Comparison of ENCODE assay signal across 22 mouse cellular contexts in the genomic region with DNA sequence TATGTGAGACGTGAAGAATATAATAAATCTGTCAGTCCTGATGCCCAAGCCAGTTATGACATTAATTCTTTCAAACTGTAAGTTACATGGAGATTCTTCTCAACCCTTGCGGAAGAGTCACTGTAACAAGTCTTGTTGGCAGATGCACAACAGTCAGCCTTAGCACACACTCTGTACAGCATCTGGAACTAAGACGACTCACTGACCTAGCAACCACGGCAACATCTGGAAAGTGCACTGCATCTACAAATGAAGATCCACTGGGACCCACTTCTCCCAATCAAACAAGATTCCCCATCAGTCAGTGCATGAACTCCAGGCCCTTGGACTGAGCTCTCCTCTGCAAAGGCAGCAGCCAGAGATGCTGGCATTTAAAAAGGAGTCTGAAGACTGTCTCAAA.
DNase-seq lines count a peak whose midpoint lies in the region; ATAC-seq lines count a peak whose summit lies in the region.
"Had no signal": no experiment of that assay in that cellular context is flagged by ENCODE, and none has a peak within 500 bp of the region (broad histone marks: within the 10 kb centered on the region; RNA-seq: fewer than 3 reads in every experiment).

No protein-coding gene starts in this region.

- no peak overlapping the region for H3K4me3 ChIP-seq in limb, embryonic 13.5 days
- no peak overlapping the region for H3K4me3 ChIP-seq in limb, embryonic 10.5 days
- no peak overlapping the region for H3K4me3 ChIP-seq in embryonic facial prominence, embryonic 15.5 days (replicated peaks)
- no peak overlapping the region for H3K4me3 ChIP-seq in hindbrain, embryonic 13.5 days
- no peak overlapping the region for H3K4me3 ChIP-seq in liver, embryonic 12.5 days
- H3K4me3 ChIP-seq: embryonic facial prominence, embryonic 12.5 days; erythroblast, embryonic 14.5 days; forebrain, embryonic 10.5 days; heart, embryonic 12.5 days; intestine, embryonic 15.5 days had no signal

- 63% methylated on average over 4 of the region's 4 CpGs for WGBS in limb, embryonic 13.5 days
- WGBS in limb, embryonic 10.5 days = 89% methylated on average over 4 of the region's 4 CpGs
- 34% methylated on average over 4 of the region's 4 CpGs for WGBS in embryonic facial prominence, embryonic 15.5 days
- WGBS in hindbrain, embryonic 13.5 days = 84% methylated on average over 4 of the region's 4 CpGs
- WGBS in liver, embryonic 12.5 days (ENCODE audit: insufficient replicate concordance) = 71% methylated on average over 4 of the region's 4 CpGs

- no peak overlapping the region for H3K27ac ChIP-seq in limb, embryonic 13.5 days
- no peak overlapping the region for H3K27ac ChIP-seq in limb, embryonic 10.5 days
- H3K27ac ChIP-seq in embryonic facial prominence, embryonic 15.5 days (replicated peaks) = peak overlapping the region; percentile 36
- no peak overlapping the region for H3K27ac ChIP-seq in hindbrain, embryonic 13.5 days
- no peak overlapping the region for H3K27ac ChIP-seq in liver, embryonic 12.5 days
- H3K27ac ChIP-seq: embryonic facial prominence, embryonic 12.5 days; forebrain, embryonic 10.5 days; hindbrain, embryonic 14.5 days; intestine, embryonic 15.5 days had no signal

- no peaks in the 10 kb centered on the region for H3K27me3 ChIP-seq in limb, embryonic 13.5 days
- H3K27me3 ChIP-seq in limb, embryonic 10.5 days (ENCODE audit: low read depth, poor library complexity, severe bottlenecking) = no peaks in the 10 kb centered on the region
- no peaks in the 10 kb centered on the region for H3K27me3 ChIP-seq in embryonic facial prominence, embryonic 15.5 days
- H3K27me3 ChIP-seq in hindbrain, embryonic 13.5 days = no peaks in the 10 kb centered on the region
- no peaks in the 10 kb centered on the region for H3K27me3 ChIP-seq in liver, embryonic 12.5 days (replicated peaks)
- H3K27me3 ChIP-seq: embryonic facial prominence, embryonic 12.5 days; heart, embryonic 12.5 days; intestine, embryonic 15.5 days had no signal

- no peak for DNase-seq in limb, embryonic 10.5 days (ENCODE audit: low spot score)
- DNase-seq in gastrocnemius, postnatal 25 days = peak; percentile 48
- DNase-seq in skeletal muscle tissue, adult 2 months (ENCODE audit: low read depth, low spot score) = peak; percentile 49
- DNase-seq in left cerebral cortex, postnatal 10 days (ENCODE audit: extremely low spot score in 1 of 2, low spot score in 2 of 2) = no peak
- DNase-seq: adrenal gland, adult 8-10 months; adrenal gland, postnatal 36 days; B cell, adult 2 months; cerebellum, adult 2 months; cerebellum, postnatal 10 days had no signal

- no peaks in the 10 kb centered on the region for H3K9me3 ChIP-seq in limb, embryonic 13.5 days
- no peaks in the 10 kb centered on the region for H3K9me3 ChIP-seq in limb, embryonic 10.5 days (replicated peaks)
- H3K9me3 ChIP-seq in embryonic facial prominence, embryonic 15.5 days (replicated peaks) = no peaks in the 10 kb centered on the region
- no peaks in the 10 kb centered on the region for H3K9me3 ChIP-seq in hindbrain, embryonic 13.5 days
- H3K9me3 ChIP-seq in liver, embryonic 12.5 days (replicated peaks) = no peaks in the 10 kb centered on the region
- H3K9me3 ChIP-seq: embryonic facial prominence, embryonic 12.5 days; forebrain, embryonic 10.5 days; G1E; heart, embryonic 12.5 days; intestine, embryonic 15.5 days had no signal

- no peak overlapping the region for H3K4me2 ChIP-seq in limb, embryonic 13.5 days (replicated peaks)
- H3K4me2 ChIP-seq in embryonic facial prominence, embryonic 15.5 days (replicated peaks) = no peak overlapping the region
- H3K4me2 ChIP-seq in hindbrain, embryonic 13.5 days = no peak overlapping the region
- no peak overlapping the region for H3K4me2 ChIP-seq in liver, embryonic 12.5 days
- H3K4me2 ChIP-seq: embryonic facial prominence, embryonic 12.5 days; heart, embryonic 12.5 days; hindbrain, embryonic 14.5 days; intestine, embryonic 15.5 days had no signal

- ATAC-seq in limb, embryonic 13.5 days (ENCODE audit: low FRiP score, low read depth) = peak; percentile 72; the same call in 1 of the 2 replicates
- peak; percentile 60; the same call in 1 of the 2 replicates for ATAC-seq in embryonic facial prominence, embryonic 15.5 days (ENCODE audit: insufficient number of reproducible peaks, low FRiP score, low TSS enrichment, low read depth)
- no peak for ATAC-seq in hindbrain, embryonic 13.5 days (ENCODE audit: low FRiP score)
- ATAC-seq in liver, embryonic 12.5 days = no peak
- ATAC-seq: CD4-positive, CD25-positive, alpha-beta regulatory T cell, adult 4 months; forebrain, embryonic 14.5 days; intestine, embryonic 15.5 days had no signal

- H3K36me3 ChIP-seq in limb, embryonic 13.5 days = no peaks in the 10 kb centered on the region
- H3K36me3 ChIP-seq in limb, embryonic 10.5 days = no peaks in the 10 kb centered on the region
- no peaks in the 10 kb centered on the region for H3K36me3 ChIP-seq in embryonic facial prominence, embryonic 15.5 days
- H3K36me3 ChIP-seq in hindbrain, embryonic 13.5 days = no peaks in the 10 kb centered on the region
- no peaks in the 10 kb centered on the region for H3K36me3 ChIP-seq in liver, embryonic 12.5 days
- H3K36me3 ChIP-seq: embryonic facial prominence, embryonic 12.5 days; forebrain, embryonic 10.5 days; G1E; heart, embryonic 12.5 days; intestine, embryonic 15.5 days had no signal

- intact Hi-C loops in left cerebral cortex, postnatal 10 days (cut with DNase I) = no loop called here

- no peaks in the 10 kb centered on the region for H3K4me1 ChIP-seq in limb, embryonic 13.5 days
- no peaks in the 10 kb centered on the region for H3K4me1 ChIP-seq in limb, embryonic 10.5 days
- H3K4me1 ChIP-seq in embryonic facial prominence, embryonic 15.5 days = no peaks in the 10 kb centered on the region; the same call in 1 of the 2 replicates
- H3K4me1 ChIP-seq in hindbrain, embryonic 13.5 days (replicated peaks) = no peaks in the 10 kb centered on the region
- no peaks in the 10 kb centered on the region for H3K4me1 ChIP-seq in liver, embryonic 12.5 days
- H3K4me1 ChIP-seq: embryonic facial prominence, embryonic 12.5 days; forebrain, embryonic 10.5 days; heart, embryonic 12.5 days; intestine, embryonic 15.5 days had no signal

- no peak overlapping the region for H3K9ac ChIP-seq in limb, embryonic 13.5 days
- H3K9ac ChIP-seq in embryonic facial prominence, embryonic 15.5 days = no peak overlapping the region
- H3K9ac ChIP-seq in hindbrain, embryonic 13.5 days = no peak overlapping the region
- H3K9ac ChIP-seq in liver, embryonic 12.5 days = no peak overlapping the region
- H3K9ac ChIP-seq: embryonic facial prominence, embryonic 12.5 days; heart, embryonic 12.5 days; hindbrain, embryonic 14.5 days; intestine, embryonic 15.5 days had no signal

Comparison
In these comparisons a context has a peak if more than half of its experiments do, and no peak if none do; other contexts are left out.
1. ATAC-seq: peak in limb, embryonic 13.5 days (single experiment) and embryonic facial prominence, embryonic 15.5 days (single experiment); none in hindbrain, embryonic 13.5 days (single experiment) and liver, embryonic 12.5 days (single experiment).
2. DNase-seq: peak in gastrocnemius, postnatal 25 days (single experiment) and skeletal muscle tissue, adult 2 months (single experiment); none in limb, embryonic 10.5 days (single experiment) and left cerebral cortex, postnatal 10 days (0 of 2).